Mouse (Mus musculus): ENCODE measurements around the gene Smim26. TPM values are rescaled to one million over a fixed set of nuclear protein-coding genes. Genes with fewer than 3 reads are reported as not detected.
A peak's percentile ranks its signal among the peaks of the same experiment; 100 is the strongest.

Gene Smim26
- polyA plus RNA-seq, 1 experiment: 4.5 TPM

DNA sequence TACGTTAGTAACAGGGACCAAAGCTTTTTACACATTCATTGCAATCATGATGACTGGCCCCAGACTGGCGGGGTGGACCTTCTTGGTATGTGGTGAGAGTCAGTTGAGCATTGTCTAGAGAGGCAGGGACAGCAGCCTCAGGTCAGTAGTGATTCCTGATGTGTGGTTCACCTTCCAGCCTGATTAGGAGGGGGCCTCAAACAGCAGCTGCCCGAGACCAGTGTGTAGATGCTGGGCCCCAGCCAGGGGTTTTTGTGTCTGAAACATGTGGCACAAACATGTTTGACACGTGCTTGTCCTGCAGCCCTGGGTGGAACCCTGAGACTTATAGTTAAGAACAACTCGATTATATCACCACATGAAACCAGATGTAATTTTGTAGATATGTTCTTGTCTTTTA lies 40.4 kb downstream of the Smim26 start:
- no peaks in the 10 kb centered on the region for H3K27me3 ChIP-seq (ENCODE audit: control insufficient read depth, insufficient read depth, low read length)
- H3K4me1 ChIP-seq (replicated peaks; ENCODE audit: control insufficient read depth, insufficient read depth, low read length): no peaks in the 10 kb centered on the region
- H3K36me3 ChIP-seq (ENCODE audit: control insufficient read depth, insufficient read depth, low read length): no peaks in the 10 kb centered on the region
- DNase-seq: no peak
- WGBS: 91% methylated on average over 5 of the region's 5 CpGs
- TF ChIP-seq CTCF (IDR thresholded peaks at IDR 0.05; ENCODE audit: borderline replicate concordance, control insufficient read depth, extremely low read depth, insufficient read depth, low read length, poor library complexity): no peak
- TF ChIP-seq POLR2A (IDR thresholded peaks at IDR 0.05; ENCODE audit: control insufficient read depth, extremely low read depth, insufficient read depth, low read length, poor library complexity): no peak
- no peak overlapping the region for H3K4me3 ChIP-seq (ENCODE audit: control insufficient read depth, insufficient read depth, low read length)
- H3K27ac ChIP-seq (ENCODE audit: control insufficient read depth, insufficient read depth, low read length): no peak overlapping the region

DNA sequence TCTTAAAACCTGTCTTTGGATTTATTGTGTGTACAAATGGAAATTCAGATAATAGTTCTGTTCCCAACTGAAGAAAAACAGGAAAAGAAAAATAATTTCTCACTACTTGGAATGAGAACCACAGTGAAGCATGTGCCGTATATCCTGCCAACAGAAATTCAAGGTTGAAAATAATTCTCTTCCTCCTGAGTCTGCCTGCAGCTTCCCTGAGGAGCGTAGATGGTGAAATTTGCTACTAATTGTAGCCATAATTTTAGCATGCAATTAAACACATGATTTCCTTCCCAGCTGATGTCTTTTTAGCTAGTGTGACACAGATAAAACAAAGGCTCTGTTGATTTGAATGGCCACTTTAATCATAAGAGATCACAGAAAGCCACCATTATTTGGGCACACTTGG lies 40.9 kb downstream of the Smim26 start:
- 93% methylated on average over 2 of the region's 2 CpGs for WGBS

DNA sequence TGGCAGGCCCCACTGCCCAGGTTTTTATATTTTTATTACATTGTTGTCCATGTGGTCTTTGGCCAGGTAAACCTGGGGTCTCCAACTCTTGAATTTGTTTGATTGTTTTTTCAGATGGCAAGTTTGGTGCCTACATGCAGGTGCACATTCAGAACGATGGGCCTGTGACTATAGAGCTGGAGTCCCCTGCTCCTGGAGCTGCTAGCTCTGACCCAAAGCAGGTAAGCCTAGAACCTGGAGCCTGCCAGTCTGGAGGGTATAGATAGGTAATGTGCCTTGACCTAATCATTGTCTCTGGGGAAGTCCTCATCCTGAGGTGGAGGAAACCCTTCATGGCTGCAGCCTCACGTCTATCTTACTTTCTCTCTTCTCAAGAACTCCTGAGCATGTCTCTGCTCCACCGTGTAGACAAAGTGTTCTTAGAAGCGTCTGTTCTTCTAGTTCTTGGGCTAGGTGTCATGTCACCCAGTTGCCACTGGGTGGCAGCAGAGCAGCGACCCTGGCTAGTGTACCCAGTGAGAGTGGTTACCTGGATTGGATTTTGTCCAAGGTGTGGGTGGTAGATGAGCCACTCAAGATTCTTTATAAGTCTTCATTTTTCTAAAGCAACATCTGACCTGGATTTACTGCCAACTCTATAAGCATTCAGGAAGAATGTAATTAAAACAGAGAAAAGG lies 41.9 kb downstream of the Smim26 start:
- TF ChIP-seq CTCF (IDR thresholded peaks at IDR 0.05; ENCODE audit: borderline replicate concordance, control insufficient read depth, extremely low read depth, insufficient read depth, low read length, poor library complexity) (peak; percentile 52; the same call in 1 of the 2 replicates), POLR2A (IDR thresholded peaks at IDR 0.05; ENCODE audit: control insufficient read depth, extremely low read depth, insufficient read depth, low read length, poor library complexity) (no peak)
- H3K27me3 ChIP-seq (ENCODE audit: control insufficient read depth, insufficient read depth, low read length): no peaks in the 10 kb centered on the region
- no peaks in the 10 kb centered on the region for H3K36me3 ChIP-seq (ENCODE audit: control insufficient read depth, insufficient read depth, low read length)
- H3K4me1 ChIP-seq (replicated peaks; ENCODE audit: control insufficient read depth, insufficient read depth, low read length): no peaks in the 10 kb centered on the region
- H3K4me3 ChIP-seq (ENCODE audit: control insufficient read depth, insufficient read depth, low read length): no peak overlapping the region
- H3K27ac ChIP-seq (ENCODE audit: control insufficient read depth, insufficient read depth, low read length): no peak overlapping the region
- peak; percentile 57 for DNase-seq
- 24% methylated on average over 5 of the region's 5 CpGs for WGBS

More for the DNA sequence above, 40.9 kb downstream of the Smim26 start:
- Histone ChIP-seq H3K4me1 (replicated peaks; ENCODE audit: control insufficient read depth, insufficient read depth, low read length) (no peaks in the 10 kb centered on the region), H3K27me3 (ENCODE audit: control insufficient read depth, insufficient read depth, low read length) (no peaks in the 10 kb centered on the region), H3K27ac (ENCODE audit: control insufficient read depth, insufficient read depth, low read length) (no peak overlapping the region), H3K36me3 (ENCODE audit: control insufficient read depth, insufficient read depth, low read length) (no peaks in the 10 kb centered on the region), H3K4me3 (ENCODE audit: control insufficient read depth, insufficient read depth, low read length) (no peak overlapping the region)
- TF ChIP-seq CTCF (IDR thresholded peaks at IDR 0.05; ENCODE audit: borderline replicate concordance, control insufficient read depth, extremely low read depth, insufficient read depth, low read length, poor library complexity): no peak
- TF ChIP-seq POLR2A (IDR thresholded peaks at IDR 0.05; ENCODE audit: control insufficient read depth, extremely low read depth, insufficient read depth, low read length, poor library complexity): no peak
- no peak for DNase-seq

DNA sequence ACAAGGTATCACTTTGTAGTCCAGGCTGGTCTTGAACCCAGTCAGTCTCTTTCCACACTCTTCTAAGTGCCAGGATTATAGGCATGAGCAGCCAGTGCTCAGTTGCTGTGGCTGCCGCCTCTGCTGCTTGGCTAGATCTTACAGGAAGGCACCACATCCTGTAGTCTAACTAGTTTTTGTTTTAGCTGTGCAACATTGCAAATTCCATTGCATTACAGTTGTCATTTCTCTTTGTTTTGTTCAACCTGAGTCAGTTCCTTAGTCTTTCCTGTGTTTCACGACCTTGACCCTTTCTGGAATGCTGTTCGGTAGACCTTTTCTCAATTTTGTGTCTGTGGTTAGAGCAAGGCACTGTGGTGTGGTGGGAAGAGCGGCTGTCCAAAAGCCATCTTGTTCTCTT lies 43.4 kb downstream of the Smim26 start:
- Histone ChIP-seq H3K4me1 (replicated peaks; ENCODE audit: control insufficient read depth, insufficient read depth, low read length) (no peaks in the 10 kb centered on the region), H3K4me3 (ENCODE audit: control insufficient read depth, insufficient read depth, low read length) (no peak overlapping the region), H3K27ac (ENCODE audit: control insufficient read depth, insufficient read depth, low read length) (no peak overlapping the region), H3K36me3 (ENCODE audit: control insufficient read depth, insufficient read depth, low read length) (no peaks in the 10 kb centered on the region), H3K27me3 (ENCODE audit: control insufficient read depth, insufficient read depth, low read length) (no peaks in the 10 kb centered on the region)
- TF ChIP-seq POLR2A (IDR thresholded peaks at IDR 0.05; ENCODE audit: control insufficient read depth, extremely low read depth, insufficient read depth, low read length, poor library complexity) (no peak), CTCF (IDR thresholded peaks at IDR 0.05; ENCODE audit: borderline replicate concordance, control insufficient read depth, extremely low read depth, insufficient read depth, low read length, poor library complexity) (no peak)
- DNase-seq: no peak
- 78% methylated on average over 4 of the region's 4 CpGs for WGBS

DNA sequence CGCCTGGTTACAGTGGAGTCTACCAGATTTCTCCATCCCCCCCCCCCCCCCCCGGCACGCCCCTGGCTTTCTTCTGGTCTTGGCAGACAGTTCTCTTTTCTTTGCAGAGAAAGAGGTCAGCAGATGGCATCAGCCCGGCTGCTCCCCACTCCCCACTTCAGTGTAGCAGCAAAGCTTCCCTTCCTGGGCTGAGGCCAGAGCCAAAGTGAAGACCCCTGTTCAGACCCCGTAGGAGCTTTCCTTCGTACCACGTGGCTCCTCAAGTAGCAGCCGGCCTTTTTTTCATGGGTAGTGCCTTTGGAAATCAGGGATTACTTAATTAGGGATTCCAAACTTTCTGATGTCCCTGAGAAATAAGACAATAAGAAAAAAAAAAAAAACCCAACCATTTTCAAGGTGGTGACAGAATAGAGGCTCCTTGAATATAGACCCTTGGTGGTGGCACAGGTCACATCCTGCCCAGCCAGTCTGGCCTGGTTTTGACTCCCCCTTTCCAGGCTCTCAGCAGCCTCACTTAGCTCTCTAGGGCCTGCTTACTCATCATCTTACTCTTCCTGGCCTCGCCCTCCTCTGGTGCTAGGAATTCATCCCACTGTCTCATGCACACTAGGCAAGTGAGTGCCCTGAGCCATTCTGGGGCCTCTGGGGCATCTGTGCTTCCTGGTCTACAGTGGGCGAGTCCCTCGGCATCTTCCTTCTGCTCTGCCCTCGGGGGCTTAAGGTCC lies 44.0 kb downstream of the Smim26 start:
- no peak for TF ChIP-seq CTCF (IDR thresholded peaks at IDR 0.05; ENCODE audit: borderline replicate concordance, control insufficient read depth, extremely low read depth, insufficient read depth, low read length, poor library complexity)
- no peak for TF ChIP-seq POLR2A (IDR thresholded peaks at IDR 0.05; ENCODE audit: control insufficient read depth, extremely low read depth, insufficient read depth, low read length, poor library complexity)
- H3K27ac ChIP-seq (ENCODE audit: control insufficient read depth, insufficient read depth, low read length): no peak overlapping the region
- no peak for DNase-seq
- no peaks in the 10 kb centered on the region for H3K4me1 ChIP-seq (replicated peaks; ENCODE audit: control insufficient read depth, insufficient read depth, low read length)
- no peaks in the 10 kb centered on the region for H3K36me3 ChIP-seq (ENCODE audit: control insufficient read depth, insufficient read depth, low read length)
- WGBS: 93% methylated on average over 12 of the region's 12 CpGs
- H3K27me3 ChIP-seq (ENCODE audit: control insufficient read depth, insufficient read depth, low read length): no peaks in the 10 kb centered on the region
- no peak overlapping the region for H3K4me3 ChIP-seq (ENCODE audit: control insufficient read depth, insufficient read depth, low read length)

DNA sequence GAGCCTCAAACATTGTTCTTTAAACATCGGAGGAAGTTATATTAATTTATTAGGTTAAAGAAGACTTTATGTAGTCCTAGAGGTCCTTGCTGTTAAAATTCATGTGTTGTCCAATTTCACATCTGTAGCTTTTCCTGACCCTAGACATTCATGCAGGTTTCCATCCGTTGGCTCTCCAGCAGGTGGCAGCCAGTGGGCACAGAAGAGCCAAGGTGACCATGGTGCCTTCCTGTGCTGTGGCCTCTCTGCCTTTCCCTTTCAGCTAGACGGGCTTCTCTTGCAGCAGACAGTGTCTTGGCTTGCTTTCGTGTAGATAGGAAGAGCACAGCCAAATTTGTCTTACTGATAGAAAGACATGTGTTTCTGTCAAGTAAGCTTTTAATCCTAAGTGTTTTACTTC lies 44.9 kb downstream of the Smim26 start:
- DNase-seq: no peak
- TF ChIP-seq CTCF (IDR thresholded peaks at IDR 0.05; ENCODE audit: borderline replicate concordance, control insufficient read depth, extremely low read depth, insufficient read depth, low read length, poor library complexity): no peak
- TF ChIP-seq POLR2A (IDR thresholded peaks at IDR 0.05; ENCODE audit: control insufficient read depth, extremely low read depth, insufficient read depth, low read length, poor library complexity): no peak
- Histone ChIP-seq H3K4me3 (ENCODE audit: control insufficient read depth, insufficient read depth, low read length) (no peak overlapping the region), H3K27ac (ENCODE audit: control insufficient read depth, insufficient read depth, low read length) (no peak overlapping the region), H3K4me1 (replicated peaks; ENCODE audit: control insufficient read depth, insufficient read depth, low read length) (no peaks in the 10 kb centered on the region), H3K27me3 (ENCODE audit: control insufficient read depth, insufficient read depth, low read length) (no peaks in the 10 kb centered on the region), H3K36me3 (ENCODE audit: control insufficient read depth, insufficient read depth, low read length) (no peaks in the 10 kb centered on the region)
- 65% methylated on average over 4 of the region's 4 CpGs for WGBS

All from thymus, adult 2 months (tissue).